Mouse (Mus musculus) layer of hippocampus, adult 11-12 months (tissue): ENCODE data around the gene Acin1.

ENCODE experiments used
- DNase-seq: peaks from one replicate; pipeline ENCODE4 v3.0.0; 2022; ENCODE audit warnings: low spot score

Gene Acin1

GRCm38 (mm10) chr14:54686522-54687143 lies at the start of gene Acin1:
Acin1 (minus strand) TSS chr14:54686931.
- DNase-seq, result peak; percentile 100

GRCm38 (mm10) chr14:54735221-54735620 lies 48.5 kb upstream of the Acin1 start:
- DNase-seq, result no peak

GRCm38 (mm10) chr14:54734004-54734403 lies 47.3 kb upstream of the Acin1 start:
- no peak for DNase-seq

GRCm38 (mm10) chr14:54732206-54732605 lies 45.5 kb upstream of the Acin1 start:
- no peak for DNase-seq

- peak; percentile 43 for DNase-seq
These were observed 43.6 kb upstream of the Acin1 start for GRCm38 (mm10) chr14:54730305-54730704.

GRCm38 (mm10) chr14:54728823-54729653 lies 42.3 kb upstream of the Acin1 start:
- no peak for DNase-seq

- no peak for DNase-seq
These were observed 40.8 kb upstream of the Acin1 start for GRCm38 (mm10) chr14:54727565-54727964.

- no peak for DNase-seq
These were observed 37.3 kb upstream of the Acin1 start for GRCm38 (mm10) chr14:54724049-54724448.

GRCm38 (mm10) chr14:54721711-54722110 lies 35.0 kb upstream of the Acin1 start:
- no peak for DNase-seq

- no peak for DNase-seq
These were observed 34.1 kb upstream of the Acin1 start for GRCm38 (mm10) chr14:54720654-54721350.

GRCm38 (mm10) chr14:54720041-54720440 lies 33.3 kb upstream of the Acin1 start:
- DNase-seq, result no peak

GRCm38 (mm10) chr14:54715402-54715801 lies 28.7 kb upstream of the Acin1 start:
- DNase-seq, result no peak

- DNase-seq, result no peak
These were observed 27.9 kb upstream of the Acin1 start for GRCm38 (mm10) chr14:54714617-54715081.

- DNase-seq, result peak; percentile 87
These were observed 27.4 kb upstream of the Acin1 start for GRCm38 (mm10) chr14:54714121-54714520.

GRCm38 (mm10) chr14:54712861-54713260 lies 26.1 kb upstream of the Acin1 start:
- peak; percentile 37 for DNase-seq

GRCm38 (mm10) chr14:54712074-54712473 lies 25.3 kb upstream of the Acin1 start, which contains the start of gene Cebpe:
Cebpe (minus strand) TSS chr14:54712174.
- DNase-seq, result no peak

- no peak for DNase-seq
These were observed 22.3 kb upstream of the Acin1 start for GRCm38 (mm10) chr14:54709054-54709453.

GRCm38 (mm10) chr14:54706589-54707320 lies 20.0 kb upstream of the Acin1 start:
- no peak for DNase-seq

- DNase-seq, result no peak
These were observed 19.1 kb upstream of the Acin1 start for GRCm38 (mm10) chr14:54705844-54706243.

GRCm38 (mm10) chr14:54703207-54703606 lies 16.5 kb upstream of the Acin1 start:
- DNase-seq, result no peak

- peak; percentile 76 for DNase-seq
These were observed 14.6 kb upstream of the Acin1 start for GRCm38 (mm10) chr14:54701298-54701697.

- no peak for DNase-seq
These were observed 12.9 kb upstream of the Acin1 start for GRCm38 (mm10) chr14:54699586-54699985.
